Mouse (Mus musculus): ENCODE measurements around the gene Rhd. TPM values are rescaled to one million over a fixed set of nuclear protein-coding genes. Genes with fewer than 3 reads are reported as not detected.
A peak's percentile ranks its signal among the peaks of the same experiment; 100 is the strongest.

Rhd gene
- polyA plus RNA-seq, 1 experiment from 2014 or later = 2.1 TPM

DNA sequence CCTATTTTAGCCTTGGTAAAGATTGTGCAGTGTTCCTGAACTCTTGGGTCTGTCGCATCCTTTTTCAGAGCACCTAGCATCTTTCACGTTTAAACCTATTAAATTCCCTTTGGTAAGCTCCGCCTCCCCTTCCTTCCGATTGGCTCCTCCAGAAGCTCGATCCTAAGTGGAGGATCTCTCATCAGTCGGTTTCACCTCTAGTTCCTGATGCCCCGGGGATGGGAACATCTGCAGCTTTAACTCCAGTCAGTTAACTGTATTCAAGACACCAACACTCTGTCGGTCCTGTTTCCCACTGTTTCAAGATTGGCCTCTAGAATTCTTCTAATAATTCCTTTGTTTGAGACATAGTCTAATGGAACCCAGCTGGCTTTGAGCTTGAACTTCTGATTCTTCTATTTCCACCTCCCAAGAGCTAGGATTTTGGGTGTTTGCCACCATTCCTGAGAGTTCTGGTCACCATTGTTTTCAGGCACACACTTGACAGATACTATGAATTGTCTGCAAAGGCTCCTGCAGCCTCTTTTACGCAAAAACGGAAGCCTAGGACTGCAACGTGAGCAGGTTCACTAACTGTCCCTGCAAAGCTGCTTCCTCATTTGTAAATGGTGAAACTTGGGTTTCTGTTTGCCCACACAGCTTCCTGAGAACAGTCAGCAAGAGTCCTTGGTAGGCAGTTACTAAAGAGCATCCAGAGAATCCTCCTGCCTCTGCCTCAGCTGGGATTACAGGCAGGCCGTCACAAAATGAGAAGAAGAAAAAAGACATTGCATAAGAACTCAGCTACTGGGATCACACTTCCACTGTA is 55.6 kb downstream of the Rhd start:
- Histone ChIP-seq H3K9ac (replicated peaks; ENCODE audit: low read depth, low read length) (no peak overlapping the region), H3K4me1 (ENCODE audit: control insufficient read depth, insufficient read depth, low read length) (peaks cover 4% of the 10 kb centered on the region; the same call in 1 of the 2 replicates), H3K27ac (ENCODE audit: low read depth, low read length) (no peak overlapping the region), H3K4me2 (ENCODE audit: low read depth, low read length) (no peak overlapping the region), H3K4me3 (ENCODE audit: low read depth, low read length) (no peak overlapping the region), H3K36me3 (ENCODE audit: control insufficient read depth, insufficient read depth, low read length) (no peaks in the 10 kb centered on the region), H3K27me3 (ENCODE audit: control insufficient read depth, insufficient read depth, low read length) (no peaks in the 10 kb centered on the region), H3K9me3 (ENCODE audit: control insufficient read depth, low read length) (no peaks in the 10 kb centered on the region)
- no peak for ATAC-seq (ENCODE audit: low read depth)
- WGBS = 43% methylated on average over 12 of the region's 12 CpGs

GRCm38 (mm10) chr4:134920631-134921030 is 56.3 kb downstream of the Rhd start:
- no peaks in the 10 kb centered on the region for H3K27me3 ChIP-seq (ENCODE audit: control insufficient read depth, insufficient read depth, low read length)
- no peaks in the 10 kb centered on the region for H3K9me3 ChIP-seq (ENCODE audit: control insufficient read depth, low read length)
- H3K4me3 ChIP-seq (ENCODE audit: low read depth, low read length) = no peak overlapping the region
- H3K36me3 ChIP-seq (ENCODE audit: control insufficient read depth, insufficient read depth, low read length) = peaks cover 5% of the 10 kb centered on the region
- H3K9ac ChIP-seq (replicated peaks; ENCODE audit: low read depth, low read length) = no peak overlapping the region
- WGBS = 96% methylated on average over 6 of the region's 6 CpGs
- H3K27ac ChIP-seq (ENCODE audit: low read depth, low read length) = no peak overlapping the region
- H3K4me1 ChIP-seq (ENCODE audit: control insufficient read depth, insufficient read depth, low read length) = peaks cover 11% of the 10 kb centered on the region
- no peak overlapping the region for H3K4me2 ChIP-seq (ENCODE audit: low read depth, low read length)
- ATAC-seq (ENCODE audit: low read depth) = no peak

DNA sequence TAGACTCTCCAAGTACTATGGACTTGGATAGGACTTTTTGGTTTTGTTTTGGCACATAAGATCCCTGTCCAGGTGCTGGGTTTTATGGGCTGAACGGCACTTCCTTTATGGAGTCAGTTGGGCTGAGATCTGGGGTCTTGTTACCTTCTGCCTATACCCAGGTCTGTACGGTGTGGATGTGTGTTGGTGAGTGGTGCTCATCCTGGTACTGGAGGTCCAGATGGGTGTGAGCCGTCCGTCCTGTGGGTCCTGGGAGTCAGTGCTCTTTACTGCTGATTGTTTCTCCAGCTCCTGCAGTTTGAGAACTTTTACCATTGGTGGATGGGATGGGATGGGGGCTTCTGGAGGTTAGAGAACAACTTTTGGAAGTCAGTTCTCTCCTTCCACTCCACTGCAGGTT is 57.4 kb downstream of the Rhd start:
- no peak for ATAC-seq (ENCODE audit: low read depth)
- Histone ChIP-seq H3K4me2 (ENCODE audit: low read depth, low read length) (no peak overlapping the region), H3K27ac (ENCODE audit: low read depth, low read length) (no peak overlapping the region), H3K36me3 (ENCODE audit: control insufficient read depth, insufficient read depth, low read length) (peaks cover 16% of the 10 kb centered on the region), H3K4me1 (ENCODE audit: control insufficient read depth, insufficient read depth, low read length) (peaks cover 19% of the 10 kb centered on the region), H3K4me3 (ENCODE audit: low read depth, low read length) (no peak overlapping the region), H3K9me3 (ENCODE audit: control insufficient read depth, low read length) (no peaks in the 10 kb centered on the region), H3K9ac (replicated peaks; ENCODE audit: low read depth, low read length) (no peak overlapping the region), H3K27me3 (ENCODE audit: control insufficient read depth, insufficient read depth, low read length) (no peaks in the 10 kb centered on the region)
- WGBS = 92% methylated on average over 4 of the region's 4 CpGs

- WGBS = 59% methylated on average over 10 of the region's 10 CpGs
- no peaks in the 10 kb centered on the region for H3K27me3 ChIP-seq (ENCODE audit: control insufficient read depth, insufficient read depth, low read length)
- peak overlapping the region; percentile 55 for H3K9ac ChIP-seq (replicated peaks; ENCODE audit: low read depth, low read length)
- peak overlapping the region; percentile 99 for H3K4me3 ChIP-seq (ENCODE audit: low read depth, low read length)
- H3K27ac ChIP-seq (ENCODE audit: low read depth, low read length) = peak overlapping the region; percentile 87
- peak overlapping the region; percentile 94 for H3K4me2 ChIP-seq (ENCODE audit: low read depth, low read length)
- ATAC-seq (ENCODE audit: low read depth) = no peak
- peaks cover 20% of the 10 kb centered on the region for H3K36me3 ChIP-seq (ENCODE audit: control insufficient read depth, insufficient read depth, low read length)
- no peaks in the 10 kb centered on the region for H3K9me3 ChIP-seq (ENCODE audit: control insufficient read depth, low read length)
- peaks cover 19% of the 10 kb centered on the region for H3K4me1 ChIP-seq (ENCODE audit: control insufficient read depth, insufficient read depth, low read length)
Measured at GRCm38 (mm10) chr4:134922111-134922924, 58.0 kb downstream of the Rhd start.

- peak; percentile 66; the same call in 1 of the 2 replicates for ATAC-seq (ENCODE audit: low read depth)
- Histone ChIP-seq H3K4me1 (ENCODE audit: control insufficient read depth, insufficient read depth, low read length) (peaks cover 19% of the 10 kb centered on the region), H3K36me3 (ENCODE audit: control insufficient read depth, insufficient read depth, low read length) (peaks cover 25% of the 10 kb centered on the region), H3K4me3 (ENCODE audit: low read depth, low read length) (peak overlapping the region; percentile 99), H3K9ac (replicated peaks; ENCODE audit: low read depth, low read length) (peak overlapping the region; percentile 55), H3K27me3 (ENCODE audit: control insufficient read depth, insufficient read depth, low read length) (no peaks in the 10 kb centered on the region), H3K9me3 (ENCODE audit: control insufficient read depth, low read length) (no peaks in the 10 kb centered on the region), H3K4me2 (ENCODE audit: low read depth, low read length) (peak overlapping the region; percentile 94), H3K27ac (ENCODE audit: low read depth, low read length) (peak overlapping the region; percentile 87)
- under 1% methylated on average over 13 of the region's 13 CpGs for WGBS
Measured at GRCm38 (mm10) chr4:134922925-134923244, 58.5 kb downstream of the Rhd start.

DNA sequence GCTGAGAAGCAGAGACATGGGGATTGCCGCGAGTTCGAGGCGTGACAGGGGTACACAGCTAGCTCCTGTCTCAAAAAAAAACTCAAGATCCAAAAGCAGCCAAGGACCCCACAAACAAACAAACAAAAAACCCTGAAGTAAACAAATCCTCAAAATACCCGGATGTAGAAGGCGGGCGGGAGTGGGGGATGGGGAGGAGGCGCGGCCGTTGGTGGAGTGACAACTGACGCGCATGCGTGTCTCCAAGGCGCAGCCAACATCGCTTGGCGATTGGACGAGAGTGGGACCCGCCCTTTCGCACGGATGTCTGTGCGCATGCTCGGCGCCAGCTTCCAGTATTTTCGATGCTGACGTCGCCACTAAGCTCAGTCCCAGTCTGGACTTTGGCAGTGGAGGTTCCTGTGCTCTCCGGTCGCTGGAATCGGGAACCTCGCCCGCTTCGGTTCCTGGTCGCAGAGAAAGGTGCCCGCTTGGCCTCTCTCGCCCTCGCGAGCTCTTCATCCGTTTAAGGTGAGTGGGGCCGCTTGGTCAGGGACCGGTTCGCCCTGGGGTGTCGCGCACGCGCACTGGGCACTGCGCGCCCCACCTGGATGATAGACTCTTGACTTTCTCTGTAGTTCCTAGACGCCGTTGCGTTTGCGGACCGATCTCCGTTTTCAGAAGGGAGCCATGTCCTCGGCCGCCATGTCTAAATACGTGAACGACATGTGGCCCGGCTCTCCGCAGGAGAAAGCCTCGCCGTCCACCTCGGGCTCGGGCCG is 59.1 kb downstream of the Rhd start, which contains the start of gene Rsrp1:
Gene Rsrp1 (plus strand): TSS at position 335 of the 761 bp plus-strand sequence.
- under 1% methylated on average over 64 of the region's 64 CpGs for WGBS
- Histone ChIP-seq H3K27ac (ENCODE audit: low read depth, low read length) (peak within 1 kb of the TSS; percentile 87), H3K36me3 (ENCODE audit: control insufficient read depth, insufficient read depth, low read length) (peaks cover 29% of the 10 kb centered on the region), H3K4me3 (ENCODE audit: low read depth, low read length) (peak within 1 kb of the TSS; percentile 99), H3K9ac (replicated peaks; ENCODE audit: low read depth, low read length) (peak within 1 kb of the TSS; percentile 82), H3K27me3 (ENCODE audit: control insufficient read depth, insufficient read depth, low read length) (no peaks in the 10 kb centered on the region), H3K9me3 (ENCODE audit: control insufficient read depth, low read length) (no peaks in the 10 kb centered on the region), H3K4me2 (ENCODE audit: low read depth, low read length) (peak within 1 kb of the TSS; percentile 94), H3K4me1 (ENCODE audit: control insufficient read depth, insufficient read depth, low read length) (peaks cover 19% of the 10 kb centered on the region)
- ATAC-seq (ENCODE audit: low read depth) = peak; percentile 92

DNA sequence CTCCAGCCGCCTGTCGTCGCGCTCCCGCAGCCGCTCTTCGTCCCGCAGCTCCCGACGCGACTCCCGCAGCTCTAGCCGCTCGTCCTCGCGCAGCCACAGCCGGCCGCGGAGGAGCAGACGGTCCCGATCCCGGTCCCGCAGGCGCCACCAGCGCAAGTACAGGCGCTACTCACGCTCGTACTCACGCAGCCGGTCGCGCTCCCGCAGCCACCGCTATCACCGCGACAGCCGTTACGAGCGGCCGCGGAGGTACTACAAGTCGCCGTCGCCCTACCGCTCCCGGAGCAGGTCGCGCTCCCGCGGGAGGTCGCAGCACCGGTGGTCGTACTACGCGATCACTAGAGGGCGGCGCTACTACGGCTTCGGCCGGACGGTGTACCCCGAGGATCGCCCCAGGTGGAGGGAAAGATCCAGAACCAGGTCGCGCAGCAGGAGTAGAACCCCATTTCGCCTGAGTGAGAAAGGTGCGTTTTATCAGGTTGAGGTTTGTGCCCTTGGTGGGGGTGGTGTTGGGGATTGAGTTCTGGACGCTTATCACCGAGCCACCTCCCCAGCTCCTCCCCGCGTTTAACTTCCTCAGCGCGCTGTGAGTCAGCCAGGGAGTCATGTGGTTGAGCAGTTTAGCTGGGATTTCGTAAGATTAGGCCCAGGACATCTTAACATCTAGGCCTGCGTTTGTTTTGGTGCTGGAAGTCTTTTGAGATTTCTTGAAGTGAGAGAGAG is 59.8 kb downstream of the Rhd start:
- Histone ChIP-seq H3K4me2 (ENCODE audit: low read depth, low read length) (peak overlapping the region; percentile 94), H3K9me3 (ENCODE audit: control insufficient read depth, low read length) (no peaks in the 10 kb centered on the region), H3K36me3 (ENCODE audit: control insufficient read depth, insufficient read depth, low read length) (peaks cover 29% of the 10 kb centered on the region), H3K27ac (ENCODE audit: low read depth, low read length) (peak overlapping the region; percentile 87), H3K4me1 (ENCODE audit: control insufficient read depth, insufficient read depth, low read length) (peaks cover 19% of the 10 kb centered on the region), H3K4me3 (ENCODE audit: low read depth, low read length) (peak overlapping the region; percentile 99), H3K9ac (replicated peaks; ENCODE audit: low read depth, low read length) (peak overlapping the region; percentile 82), H3K27me3 (ENCODE audit: control insufficient read depth, insufficient read depth, low read length) (no peaks in the 10 kb centered on the region)
- peak; percentile 59 for ATAC-seq (ENCODE audit: low read depth)
- WGBS = under 1% methylated on average over 75 of the region's 75 CpGs

DNA sequence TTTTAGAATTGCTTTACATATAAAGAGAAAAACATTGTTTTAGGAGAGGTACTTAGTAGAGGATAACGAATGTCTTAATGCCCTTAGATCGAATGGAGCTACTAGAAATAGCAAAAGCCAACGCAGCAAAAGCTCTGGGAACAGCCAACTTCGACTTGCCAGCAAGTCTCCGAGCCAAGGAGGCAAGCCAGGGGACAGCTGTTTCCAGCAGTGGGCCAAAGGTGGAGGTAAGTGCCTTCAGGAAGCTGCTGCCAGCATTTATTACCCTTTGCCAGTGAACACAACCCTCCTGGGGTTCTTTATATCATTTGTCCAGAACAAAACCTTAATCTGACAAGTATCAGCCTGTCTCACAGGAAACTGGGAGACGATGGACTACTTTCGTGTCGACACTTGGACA is 60.9 kb downstream of the Rhd start:
- ATAC-seq (ENCODE audit: low read depth) = no peak
- Histone ChIP-seq H3K4me1 (ENCODE audit: control insufficient read depth, insufficient read depth, low read length) (peaks cover 19% of the 10 kb centered on the region), H3K9me3 (ENCODE audit: control insufficient read depth, low read length) (no peaks in the 10 kb centered on the region), H3K36me3 (ENCODE audit: control insufficient read depth, insufficient read depth, low read length) (peaks cover 29% of the 10 kb centered on the region), H3K4me3 (ENCODE audit: low read depth, low read length) (peak overlapping the region; percentile 99), H3K9ac (replicated peaks; ENCODE audit: low read depth, low read length) (no peak overlapping the region; the same call in 1 of the 2 replicates), H3K27ac (ENCODE audit: low read depth, low read length) (no peak overlapping the region), H3K27me3 (ENCODE audit: control insufficient read depth, insufficient read depth, low read length) (no peaks in the 10 kb centered on the region), H3K4me2 (ENCODE audit: low read depth, low read length) (peak overlapping the region; percentile 94)
- WGBS = 80% methylated on average over 8 of the region's 8 CpGs

Data from neural tube, embryonic 14.5 days (tissue).